Mouse (Mus musculus) forebrain, postnatal 0 days (tissue): ENCODE measurements around the gene Cadps2. TPM values are rescaled to one million over a fixed set of nuclear protein-coding genes. Genes with fewer than 3 reads are reported as not detected.

Experiments used
- ATAC-seq: fragments of 200-750 bp; cut with Nextera tagmentation; 2 replicates; pipeline ENCODE4 v1.8.0; 2017; ENCODE audit warnings: mild to moderate bottlenecking, moderate library complexity
- DNase-seq: peaks from one replicate; pipeline ENCODE4 v3.0.0-alpha.2; 2015
- H3K27ac ChIP-seq: fragments of 300-500 bp; sonication (generic); 2 replicates; pipeline ENCODE4 v1.5.1; 2014; ENCODE audit warnings: low read depth, mild to moderate bottlenecking, antibody characterized with exemption, low read length, moderate library complexity, mixed read lengths
- H3K27me3 ChIP-seq: fragments of 300-500 bp; sonication (generic); 2 replicates; pipeline ENCODE4 v1.6.1; 2014; ENCODE audit warnings: mild to moderate bottlenecking, low read length, mixed read lengths; ENCODE audit not compliant: insufficient read depth
- H3K36me3 ChIP-seq: fragments of 300-500 bp; sonication (generic); 2 replicates; pipeline ENCODE4 v1.6.1; 2014; ENCODE audit warnings: mild to moderate bottlenecking, moderate library complexity; ENCODE audit not compliant: insufficient read depth
- H3K4me1 ChIP-seq: fragments of 300-500 bp; sonication (generic); 2 replicates; pipeline ENCODE4 v1.6.1; 2014; ENCODE audit warnings: antibody characterized with exemption; ENCODE audit not compliant: insufficient read depth
- H3K4me2 ChIP-seq: fragments of 300-500 bp; sonication (generic); 2 replicates; pipeline ENCODE4 v1.6.1; 2014; ENCODE audit warnings: low read depth, mild to moderate bottlenecking, moderate library complexity
- H3K4me3 ChIP-seq: fragments of 300-500 bp; sonication (generic); 2 replicates; pipeline ENCODE4 v1.5.1; 2014; ENCODE audit warnings: low read depth, low read length, mixed read lengths
- H3K9ac ChIP-seq: fragments of 300-500 bp; sonication (generic); 2 replicates; pipeline ENCODE4 v1.6.1; 2014; ENCODE audit warnings: mild to moderate bottlenecking
- H3K9me3 ChIP-seq: fragments of 300-500 bp; sonication (generic); 2 replicates; pipeline ENCODE4 v1.6.1; 2016; ENCODE audit warnings: low read length
- CTCF ChIP-seq: sonication (generic); IDR thresholded peaks from 2 replicates; pipeline ENCODE4 v1.5.1; 2016; ENCODE audit warnings: antibody characterized with exemption, control low read depth, low read depth
- WGBS: fragments of 180-500 bp; shearing (Covaris S2); extraction: QIAGEN DNeasy Blood & Tissue Kit; methylation state at CpG from one replicate; pipeline ENCODE4 v1.1.7; 2014; 5-methylcytosine and 5-hydroxymethylcytosine counted together
- polyA plus RNA-seq: library from polyadenylated mRNA; unstranded; fragments of >200 nt; fragmentation: Nextera tagmentation; extraction: Ambion mirVana; gene quantifications from 2 replicates; pipeline ENCODE4 v1.2.1, GENCODE M21; 2015
- total RNA-seq: library from RNA; depleted of rRNA; stranded (reverse); fragments of >200 nt; gene quantifications from 2 replicates; pipeline ENCODE4 v1.2.3, GENCODE M21; 2014; rRNA removed

Cadps2 gene
- total RNA-seq (24.8 and 26.5 TPM in 2 replicates), polyA plus RNA-seq (4.8 and 7.0 TPM in 2 replicates)

DNA sequence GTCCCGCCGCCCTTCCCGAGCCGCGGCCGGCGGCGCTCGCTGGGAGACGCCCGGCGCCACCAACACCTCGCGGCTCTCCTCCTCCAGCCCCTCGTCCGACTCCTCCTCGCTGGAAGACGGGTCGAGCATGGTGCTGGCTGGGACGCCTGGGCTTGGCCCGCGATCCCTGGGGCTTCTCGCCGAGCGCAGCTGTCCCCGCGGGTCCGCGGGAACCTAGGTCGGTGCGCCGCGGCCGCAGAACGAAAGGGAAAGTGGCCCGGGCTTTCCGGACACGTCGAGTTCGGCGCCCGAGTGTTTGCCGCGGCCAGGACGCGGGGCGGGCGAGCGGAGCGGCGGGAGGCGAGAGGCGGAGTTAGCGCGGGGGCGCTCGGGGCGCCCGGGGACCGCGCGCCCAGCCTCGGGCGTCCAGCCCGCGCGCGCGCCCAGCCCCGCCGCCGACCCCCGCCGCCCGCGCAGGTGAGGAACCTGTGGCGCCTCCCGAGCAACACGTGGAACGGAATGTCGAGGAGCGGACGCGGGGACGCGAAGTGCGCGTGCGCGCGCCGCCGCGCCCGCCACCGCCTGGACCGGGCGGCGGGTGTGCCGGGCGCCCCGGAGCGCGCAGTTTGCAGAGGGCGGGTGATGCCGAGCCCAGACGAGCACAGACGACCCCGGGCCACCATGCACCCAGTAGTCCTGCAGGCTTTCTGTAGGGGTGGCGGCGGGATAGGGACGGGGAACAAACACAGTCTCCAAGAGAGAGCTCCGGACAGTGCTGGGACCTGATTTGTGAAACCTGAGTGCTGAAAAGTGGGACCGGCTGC, at the start of gene Cadps2:
Cadps2 (minus strand) TSS at position 413 of the 803 bp plus-strand sequence.
- Histone ChIP-seq H3K9me3 (no peaks in the 10 kb centered on the region), H3K4me2 (peak within 1 kb of the TSS; percentile 84), H3K36me3 (no peaks in the 10 kb centered on the region), H3K27me3 (no peaks in the 10 kb centered on the region), H3K4me1 (no peaks in the 10 kb centered on the region), H3K4me3 (peak within 1 kb of the TSS; percentile 74), H3K9ac (peak within 1 kb of the TSS; percentile 66), H3K27ac (peak within 1 kb of the TSS; percentile 29; the same call in 1 of the 2 replicates)
- ATAC-seq, result peak; percentile 80
- under 1% methylated on average over 92 of the region's 114 CpGs for WGBS
- peak; percentile 50 for DNase-seq
- TF ChIP-seq CTCF, result no peak

- Histone ChIP-seq H3K4me2 (no peak overlapping the region), H3K4me3 (no peak overlapping the region), H3K27ac (no peak overlapping the region), H3K9me3 (no peaks in the 10 kb centered on the region), H3K4me1 (no peaks in the 10 kb centered on the region), H3K27me3 (no peaks in the 10 kb centered on the region), H3K36me3 (no peaks in the 10 kb centered on the region), H3K9ac (no peak overlapping the region)
- TF ChIP-seq CTCF, result peak; percentile 61
- ATAC-seq (no peak), DNase-seq (peak; percentile 29)
- WGBS, result 18% methylated on average over 6 of the region's 6 CpGs
Measured at GRCm38 (mm10) chr6:23886418-23886817, 47.2 kb upstream of the Cadps2 start.

DNA sequence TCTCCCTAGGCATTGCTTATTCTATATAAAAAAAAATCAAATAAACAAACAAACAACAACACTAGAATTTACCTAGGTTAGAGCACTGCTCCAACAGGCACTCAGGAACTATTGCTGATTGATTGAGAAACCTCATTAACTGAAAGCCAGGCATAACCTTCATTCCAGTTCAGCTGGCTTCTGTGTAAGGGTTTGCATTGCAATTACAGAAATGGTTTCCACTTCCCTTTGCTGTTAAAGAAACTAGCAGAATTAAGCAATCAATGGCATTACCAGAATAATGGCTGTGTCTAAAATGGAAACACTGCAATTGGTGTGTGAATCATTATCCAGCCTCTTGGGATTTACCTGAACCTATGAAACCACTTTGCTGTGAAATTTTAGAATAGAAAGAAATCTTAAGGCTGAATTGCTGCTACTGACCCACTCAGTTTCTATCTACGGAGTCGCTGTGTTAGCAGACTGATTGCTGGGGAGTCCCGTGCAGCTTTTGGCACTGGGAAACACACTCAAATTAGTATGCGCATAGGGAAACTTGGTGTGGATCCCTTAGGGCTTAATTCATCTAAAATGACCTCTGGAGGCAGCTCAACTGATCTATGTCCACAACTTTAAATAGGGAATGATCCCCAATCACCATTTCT, 37.7 kb upstream of the Cadps2 start:
- Histone ChIP-seq H3K9ac (no peak overlapping the region), H3K4me2 (peak overlapping the region; percentile 13; the same call in 1 of the 2 replicates), H3K9me3 (no peaks in the 10 kb centered on the region), H3K36me3 (no peaks in the 10 kb centered on the region), H3K4me3 (no peak overlapping the region), H3K4me1 (no peaks in the 10 kb centered on the region), H3K27ac (no peak overlapping the region), H3K27me3 (no peaks in the 10 kb centered on the region)
- DNase-seq (no peak), ATAC-seq (no peak)
- TF ChIP-seq CTCF, result no peak
- WGBS, result 14% methylated on average over 4 of the region's 4 CpGs

DNA sequence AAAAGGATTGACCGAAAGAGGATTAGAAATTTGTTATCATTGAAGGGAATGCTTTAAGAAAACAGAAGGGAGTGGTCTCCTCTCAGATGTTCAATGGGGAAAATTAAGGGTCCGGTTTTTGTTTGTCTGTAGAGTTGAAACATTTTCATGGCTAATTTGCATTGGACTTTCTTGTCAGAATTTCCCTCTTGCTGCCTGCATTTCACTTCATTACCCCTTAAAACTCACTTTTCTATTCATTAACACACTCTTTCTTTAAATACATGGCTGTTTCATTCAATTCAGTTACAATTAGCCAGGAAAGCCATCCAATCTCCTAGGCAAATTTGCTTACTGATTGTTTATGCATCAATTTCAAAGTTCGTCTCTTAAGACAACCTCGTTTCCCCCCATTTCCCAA, 37.1 kb upstream of the Cadps2 start:
- TF ChIP-seq CTCF, result no peak
- H3K4me1 ChIP-seq, result no peaks in the 10 kb centered on the region
- no peaks in the 10 kb centered on the region for H3K27me3 ChIP-seq
- 0 out of 2 replicates have a peak overlapping the region, but pooled peaks have one; percentile 13 for H3K4me2 ChIP-seq
- no peak overlapping the region for H3K27ac ChIP-seq
- H3K9ac ChIP-seq, result no peak overlapping the region
- no peak for DNase-seq
- no peaks in the 10 kb centered on the region for H3K9me3 ChIP-seq
- no peak for ATAC-seq
- H3K36me3 ChIP-seq, result no peaks in the 10 kb centered on the region
- 10% methylated on average over 4 of the region's 4 CpGs for WGBS
- H3K4me3 ChIP-seq, result no peak overlapping the region

DNA sequence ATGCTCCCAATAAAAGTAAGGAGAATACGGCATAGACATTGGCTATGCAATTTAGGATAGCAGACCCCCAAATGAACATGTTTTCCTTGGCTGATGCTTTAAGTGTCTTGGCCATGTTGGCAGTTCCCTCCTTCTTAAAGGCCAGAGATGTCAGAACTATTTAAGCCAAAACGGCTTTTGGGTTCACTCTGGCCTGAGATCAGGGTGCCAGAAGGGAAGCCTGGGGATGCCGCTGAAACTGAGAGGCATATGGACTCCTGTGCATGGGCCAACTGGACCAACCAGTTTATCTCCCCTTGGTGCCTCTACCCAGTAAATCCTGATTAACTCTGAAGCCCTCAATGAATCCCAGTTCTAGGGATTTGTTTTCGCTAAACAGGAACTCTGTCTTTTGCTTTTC, 34.6 kb upstream of the Cadps2 start:
- Histone ChIP-seq H3K4me2 (no peak overlapping the region), H3K27ac (no peak overlapping the region), H3K9me3 (no peaks in the 10 kb centered on the region), H3K27me3 (no peaks in the 10 kb centered on the region), H3K4me1 (no peaks in the 10 kb centered on the region), H3K36me3 (no peaks in the 10 kb centered on the region), H3K9ac (no peak overlapping the region), H3K4me3 (no peak overlapping the region)
- ATAC-seq (peak; percentile 20; the same call in 1 of the 2 replicates), DNase-seq (no peak)
- no peak for TF ChIP-seq CTCF
- 75% methylated on average over 4 of the region's 4 CpGs for WGBS

- no peaks in the 10 kb centered on the region for H3K27me3 ChIP-seq
- no peaks in the 10 kb centered on the region for H3K9me3 ChIP-seq
- DNase-seq, result no peak
- no peak overlapping the region for H3K9ac ChIP-seq
- no peaks in the 10 kb centered on the region for H3K36me3 ChIP-seq
- H3K4me2 ChIP-seq, result no peak overlapping the region
- H3K27ac ChIP-seq, result no peak overlapping the region
- peak; percentile 43; the same call in 1 of the 2 replicates for ATAC-seq
- no peaks in the 10 kb centered on the region for H3K4me1 ChIP-seq
- H3K4me3 ChIP-seq, result no peak overlapping the region
- no peak for TF ChIP-seq CTCF
- 75% methylated on average over 3 of the region's 3 CpGs for WGBS
Measured at GRCm38 (mm10) chr6:23873231-23873630, 34.0 kb upstream of the Cadps2 start.

DNA sequence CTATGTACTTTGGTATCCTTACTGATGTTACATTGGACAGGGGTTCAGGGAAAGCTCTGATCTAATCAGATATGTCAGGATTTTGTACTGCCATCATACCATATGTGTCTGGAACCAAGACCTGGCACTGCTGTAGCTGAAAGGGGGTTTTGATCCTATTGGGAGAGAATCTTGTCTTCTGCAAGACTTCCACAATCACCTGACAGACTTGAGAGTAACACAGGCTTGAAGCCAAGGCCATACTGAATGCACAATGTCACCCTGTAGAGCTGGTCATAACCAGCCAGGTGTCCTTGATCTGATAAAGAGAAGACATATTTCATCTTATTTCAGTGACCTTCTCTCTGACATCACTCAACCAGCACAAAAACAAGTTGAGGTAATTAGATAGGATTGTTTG, 30.8 kb upstream of the Cadps2 start:
- no peak overlapping the region for H3K4me3 ChIP-seq
- H3K4me2 ChIP-seq, result no peak overlapping the region
- ATAC-seq (no peak), DNase-seq (no peak)
- no peak for TF ChIP-seq CTCF
- no peaks in the 10 kb centered on the region for H3K36me3 ChIP-seq
- H3K9ac ChIP-seq, result no peak overlapping the region
- no peaks in the 10 kb centered on the region for H3K4me1 ChIP-seq
- no peak overlapping the region for H3K27ac ChIP-seq
- no peaks in the 10 kb centered on the region for H3K27me3 ChIP-seq
- no peaks in the 10 kb centered on the region for H3K9me3 ChIP-seq
